Mouse (Mus musculus) liver, embryonic 15.5 days (tissue): Measurements from ENCODE around the gene Limch1. TPM values are rescaled to one million over a fixed set of nuclear protein-coding genes. Genes with fewer than 3 reads are reported as not detected.

Experiments used
- ATAC-seq: fragments of 200-750 bp; cut with Nextera tagmentation; 2 replicates; pipeline ENCODE4 v1.8.0; 2017; ENCODE audit warnings: moderate number of reproducible peaks, mild to moderate bottlenecking, moderate library complexity; ENCODE audit not compliant: insufficient read depth
- H3K27ac ChIP-seq: fragments of 300-500 bp; sonication (generic); replicated peaks from 2 replicates; pipeline ENCODE4 v1.5.1; 2015; ENCODE audit warnings: mild to moderate bottlenecking, inconsistent platforms
- H3K27me3 ChIP-seq: fragments of 300-500 bp; sonication (generic); 2 replicates; pipeline ENCODE4 v1.6.1; 2015; ENCODE audit warnings: mild to moderate bottlenecking, inconsistent platforms
- H3K36me3 ChIP-seq: fragments of 300-500 bp; sonication (generic); replicated peaks from 2 replicates; pipeline ENCODE4 v1.6.1; 2015; ENCODE audit warnings: moderate library complexity, mild to moderate bottlenecking, inconsistent platforms
- H3K4me1 ChIP-seq: fragments of 300-500 bp; sonication (generic); replicated peaks from 2 replicates; pipeline ENCODE4 v1.6.1; 2015; ENCODE audit warnings: inconsistent platforms
- H3K4me2 ChIP-seq: fragments of 300-500 bp; sonication (generic); 2 replicates; pipeline ENCODE4 v1.6.1; 2015; ENCODE audit warnings: moderate library complexity, mild to moderate bottlenecking, inconsistent platforms
- H3K4me3 ChIP-seq: fragments of 300-500 bp; sonication (generic); replicated peaks from 2 replicates; pipeline ENCODE4 v1.5.1; 2015; ENCODE audit warnings: mild to moderate bottlenecking, inconsistent platforms
- H3K9ac ChIP-seq: fragments of 300-500 bp; sonication (generic); 2 replicates; pipeline ENCODE4 v1.6.1; 2015; ENCODE audit warnings: moderate library complexity, mild to moderate bottlenecking, inconsistent platforms
- H3K9me3 ChIP-seq: fragments of 300-500 bp; sonication (generic); replicated peaks from 2 replicates; pipeline ENCODE4 v1.6.1; 2016; ENCODE audit warnings: inconsistent platforms
- WGBS: fragments of 180-500 bp; shearing (Covaris S2); methylation state at CpG from one replicate; pipeline ENCODE4 v1.1.7; 2015; ENCODE audit warnings: mixed read lengths; ENCODE audit not compliant: insufficient replicate concordance; 5-methylcytosine and 5-hydroxymethylcytosine counted together
- polyA plus RNA-seq: library from polyadenylated mRNA; unstranded; fragments of >200 nt; fragmentation: Nextera tagmentation; extraction: Ambion mirVana; gene quantifications from 2 replicates; pipeline ENCODE4 v1.2.1, GENCODE M21; 2015

Gene Limch1
- polyA plus RNA-seq, 1 experiment from 2014 or later = 1.8 TPM

- Histone ChIP-seq H3K4me1 (no peaks in the 10 kb centered on the region), H3K27ac (no peak overlapping the region), H3K27me3 (no peaks in the 10 kb centered on the region), H3K4me3 (no peak overlapping the region), H3K4me2 (no peak overlapping the region), H3K9ac (no peak overlapping the region), H3K9me3 (no peaks in the 10 kb centered on the region), H3K36me3 (no peaks in the 10 kb centered on the region)
- ATAC-seq = no peak
- 82% methylated on average over 13 of the region's 13 CpGs for WGBS
These were observed 137.1 kb downstream of the Limch1 start for GRCm38 (mm10) chr5:66882718-66883117.

- Histone ChIP-seq H3K4me1 (no peaks in the 10 kb centered on the region), H3K4me2 (no peak overlapping the region), H3K4me3 (no peak overlapping the region), H3K27ac (no peak overlapping the region), H3K9ac (no peak overlapping the region), H3K9me3 (no peaks in the 10 kb centered on the region), H3K36me3 (no peaks in the 10 kb centered on the region), H3K27me3 (no peaks in the 10 kb centered on the region)
- WGBS = 65% methylated on average over 4 of the region's 4 CpGs
- ATAC-seq = no peak
These were observed 138.9 kb downstream of the Limch1 start for GRCm38 (mm10) chr5:66884505-66884904.

DNA sequence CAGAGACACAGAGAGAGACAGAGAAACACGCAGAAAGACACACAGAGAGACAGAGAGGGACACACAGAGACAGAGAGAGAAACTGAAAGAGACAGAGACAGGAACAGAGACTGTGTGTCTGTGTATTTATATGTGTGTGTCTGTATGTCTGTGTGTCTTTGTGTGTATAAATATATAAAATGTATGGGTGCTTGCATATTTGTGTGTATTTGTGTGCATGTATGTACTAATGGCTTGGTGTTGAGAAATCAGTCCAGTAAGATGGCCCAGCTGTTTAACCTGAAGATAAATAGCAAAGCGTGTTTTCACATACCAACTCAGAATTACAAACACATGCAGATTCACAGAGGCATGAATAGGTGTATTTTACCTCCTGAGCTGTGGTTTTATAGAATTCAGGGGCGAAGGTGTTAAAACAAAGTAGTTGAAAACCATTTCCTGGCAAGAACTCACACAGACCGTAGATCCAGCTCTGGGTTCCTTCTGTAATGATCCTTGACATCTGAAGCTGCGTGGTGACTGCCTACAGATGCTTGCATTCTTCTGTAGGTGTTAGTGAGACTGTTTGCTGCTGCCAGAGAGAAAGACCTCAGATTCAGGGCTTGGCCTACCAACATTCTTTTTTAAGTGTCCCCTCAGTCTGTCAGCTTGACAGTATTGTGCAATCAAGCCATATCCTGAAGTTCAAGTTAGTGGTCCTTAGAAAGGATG, 140.9 kb downstream of the Limch1 start:
- no peaks in the 10 kb centered on the region for H3K4me1 ChIP-seq
- H3K9me3 ChIP-seq = no peaks in the 10 kb centered on the region
- no peak overlapping the region for H3K4me3 ChIP-seq
- H3K4me2 ChIP-seq = no peak overlapping the region
- no peak for ATAC-seq
- H3K9ac ChIP-seq = no peak overlapping the region
- H3K36me3 ChIP-seq = no peaks in the 10 kb centered on the region
- no peaks in the 10 kb centered on the region for H3K27me3 ChIP-seq
- 56% methylated on average over 5 of the region's 5 CpGs for WGBS
- H3K27ac ChIP-seq = no peak overlapping the region

DNA sequence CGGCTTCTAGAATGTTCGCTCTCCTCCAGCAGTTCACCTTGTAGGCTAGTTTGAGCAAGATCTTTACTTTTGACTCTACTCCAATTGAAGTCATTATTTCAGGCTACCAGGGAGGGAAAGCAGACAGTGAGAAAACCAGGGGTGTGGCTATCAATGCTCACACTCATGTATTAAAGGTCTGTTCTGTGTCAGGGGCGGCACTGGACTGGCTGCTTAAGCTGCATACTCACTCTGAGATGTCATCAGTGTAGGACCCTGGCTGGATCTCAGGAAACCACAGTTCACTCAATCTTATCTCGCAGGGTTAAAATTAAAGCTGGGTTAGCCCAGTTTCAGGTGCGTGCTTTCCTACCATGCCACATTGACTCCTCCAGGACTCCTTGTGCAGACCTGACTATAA, 142.4 kb downstream of the Limch1 start:
- 60% methylated on average over 5 of the region's 5 CpGs for WGBS
- ATAC-seq = no peak
- no peak overlapping the region for H3K27ac ChIP-seq

GRCm38 (mm10) chr5:66889337-66889736, 143.7 kb downstream of the Limch1 start:
- Histone ChIP-seq H3K27me3 (no peaks in the 10 kb centered on the region), H3K36me3 (no peaks in the 10 kb centered on the region), H3K4me2 (no peak overlapping the region), H3K4me1 (no peaks in the 10 kb centered on the region), H3K27ac (no peak overlapping the region), H3K4me3 (no peak overlapping the region), H3K9me3 (no peaks in the 10 kb centered on the region), H3K9ac (no peak overlapping the region)
- ATAC-seq = no peak
- WGBS = 73% methylated on average over 11 of the region's 11 CpGs

More for the DNA sequence above, 142.4 kb downstream of the Limch1 start:
- Histone ChIP-seq H3K36me3 (no peaks in the 10 kb centered on the region), H3K4me3 (no peak overlapping the region), H3K27me3 (no peaks in the 10 kb centered on the region), H3K4me2 (no peak overlapping the region), H3K9me3 (no peaks in the 10 kb centered on the region), H3K9ac (no peak overlapping the region), H3K4me1 (no peaks in the 10 kb centered on the region)

GRCm38 (mm10) chr5:66895440-66896120, 150.0 kb downstream of the Limch1 start:
- Histone ChIP-seq H3K4me3 (no peak overlapping the region), H3K9ac (no peak overlapping the region), H3K36me3 (no peaks in the 10 kb centered on the region), H3K9me3 (no peaks in the 10 kb centered on the region), H3K27me3 (no peaks in the 10 kb centered on the region), H3K27ac (no peak overlapping the region), H3K4me1 (no peaks in the 10 kb centered on the region), H3K4me2 (no peak overlapping the region)
- 36% methylated on average over 9 of the region's 9 CpGs for WGBS
- no peak for ATAC-seq

- WGBS = 70% methylated on average over 5 of the region's 5 CpGs
- no peaks in the 10 kb centered on the region for H3K36me3 ChIP-seq
- no peaks in the 10 kb centered on the region for H3K4me1 ChIP-seq
- H3K4me3 ChIP-seq = no peak overlapping the region
- no peaks in the 10 kb centered on the region for H3K9me3 ChIP-seq
- H3K27me3 ChIP-seq = no peaks in the 10 kb centered on the region
- no peak overlapping the region for H3K27ac ChIP-seq
- no peak overlapping the region for H3K4me2 ChIP-seq
- H3K9ac ChIP-seq = no peak overlapping the region
- no peak for ATAC-seq
These were observed 152.0 kb downstream of the Limch1 start for GRCm38 (mm10) chr5:66897584-66897983.

DNA sequence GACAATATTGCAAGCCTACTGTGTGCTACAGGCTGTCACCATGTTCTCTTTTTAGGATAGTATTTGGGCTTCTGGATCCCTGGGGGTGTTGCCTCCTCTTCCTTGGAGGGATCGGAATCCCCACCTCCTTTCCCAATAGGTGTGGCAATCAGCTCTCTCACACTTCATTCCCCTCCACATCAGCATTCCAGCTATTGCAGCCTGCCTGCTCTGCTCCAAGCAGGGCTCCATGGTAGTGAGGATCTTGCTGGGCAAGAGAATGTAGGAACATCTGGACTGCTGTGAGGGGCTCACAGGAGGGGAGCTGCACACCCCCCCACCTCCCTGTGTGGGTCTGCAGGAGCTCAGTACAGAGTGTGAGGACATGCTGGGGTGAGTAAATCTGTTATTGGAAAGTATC, 152.6 kb downstream of the Limch1 start:
- no peak overlapping the region for H3K9ac ChIP-seq
- H3K4me3 ChIP-seq = no peak overlapping the region
- no peak for ATAC-seq
- H3K36me3 ChIP-seq = no peaks in the 10 kb centered on the region
- H3K27ac ChIP-seq = no peak overlapping the region
- no peak overlapping the region for H3K4me2 ChIP-seq
- no peaks in the 10 kb centered on the region for H3K27me3 ChIP-seq
- H3K9me3 ChIP-seq = no peaks in the 10 kb centered on the region
- H3K4me1 ChIP-seq = no peaks in the 10 kb centered on the region
- WGBS = 56% methylated on average over 1 of the region's 1 CpGs

- Histone ChIP-seq H3K4me3 (no peak overlapping the region), H3K4me2 (no peak overlapping the region), H3K27me3 (no peaks in the 10 kb centered on the region), H3K9ac (no peak overlapping the region), H3K27ac (no peak overlapping the region), H3K4me1 (no peaks in the 10 kb centered on the region), H3K9me3 (no peaks in the 10 kb centered on the region), H3K36me3 (no peaks in the 10 kb centered on the region)
- ATAC-seq = no peak
- WGBS = 58% methylated on average over 9 of the region's 9 CpGs
These were observed 153.3 kb downstream of the Limch1 start for GRCm38 (mm10) chr5:66898811-66899430.

DNA sequence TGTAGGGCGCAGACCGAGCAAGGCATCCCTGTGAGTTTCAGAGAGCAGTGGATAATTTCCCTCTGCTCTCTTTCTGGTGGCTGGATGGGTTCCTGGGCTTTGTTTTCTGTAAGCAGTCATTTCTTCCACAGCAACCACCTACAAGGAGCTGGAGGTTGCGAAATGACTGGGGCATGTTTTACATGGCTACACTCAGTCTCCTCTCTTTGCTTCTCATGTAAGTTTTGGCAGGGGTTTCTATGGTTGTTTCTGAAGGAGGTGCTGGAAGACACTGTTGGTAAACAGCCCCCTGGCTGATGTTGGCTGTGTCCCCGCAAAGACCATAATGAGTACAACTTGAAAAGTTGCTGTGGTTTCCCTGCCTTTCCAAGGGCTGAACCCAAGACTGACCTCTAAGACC, 155.5 kb downstream of the Limch1 start:
- Histone ChIP-seq H3K4me2 (no peak overlapping the region), H3K36me3 (no peaks in the 10 kb centered on the region), H3K27me3 (no peaks in the 10 kb centered on the region), H3K4me3 (no peak overlapping the region), H3K27ac (no peak overlapping the region), H3K4me1 (no peaks in the 10 kb centered on the region), H3K9ac (no peak overlapping the region), H3K9me3 (no peaks in the 10 kb centered on the region)
- ATAC-seq = no peak
- 68% methylated on average over 4 of the region's 4 CpGs for WGBS

DNA sequence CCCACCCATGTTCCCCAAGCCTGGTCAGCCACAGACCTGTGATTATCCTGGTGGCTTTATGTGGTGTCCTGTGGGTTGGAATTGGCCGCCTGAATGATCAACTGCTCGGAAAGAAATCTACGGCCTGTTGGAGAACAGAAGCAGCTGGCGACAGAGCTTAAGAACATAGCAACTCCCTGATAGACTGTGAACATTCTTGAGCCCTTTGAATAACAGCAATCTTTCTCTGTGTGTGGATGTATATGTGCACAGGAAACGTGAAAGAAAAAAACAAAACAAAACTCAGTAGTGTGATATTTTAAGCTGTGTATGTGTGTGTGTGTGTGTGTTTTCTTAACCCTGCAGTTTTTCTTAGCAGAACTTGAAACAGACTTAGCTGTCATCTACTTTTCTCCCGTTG, 159.2 kb downstream of the Limch1 start:
- Histone ChIP-seq H3K36me3 (no peaks in the 10 kb centered on the region), H3K27ac (no peak overlapping the region), H3K27me3 (no peaks in the 10 kb centered on the region), H3K9me3 (no peaks in the 10 kb centered on the region), H3K4me3 (no peak overlapping the region), H3K4me1 (no peaks in the 10 kb centered on the region), H3K4me2 (no peak overlapping the region), H3K9ac (no peak overlapping the region)
- ATAC-seq = no peak
- WGBS = 52% methylated on average over 6 of the region's 6 CpGs
